Mouse (Mus musculus) limb, embryonic 12.5 days (tissue): ENCODE data around the gene Helq. TPM values are rescaled to one million over a fixed set of nuclear protein-coding genes. Genes with fewer than 3 reads are reported as not detected.

ENCODE experiments used
- ATAC-seq: fragments of 200-750 bp; cut with Nextera tagmentation; 2 replicates; pipeline ENCODE4 v1.8.0; 2017; ENCODE audit warnings: low read depth, moderate TSS enrichment; ENCODE audit not compliant: insufficient number of reproducible peaks, insufficient read depth, low FRiP score, low TSS enrichment
- H3K27ac ChIP-seq: fragments of 300-500 bp; sonication (generic); 2 replicates; pipeline ENCODE4 v1.5.1; 2016; ENCODE audit warnings: mild to moderate bottlenecking, moderate library complexity
- H3K27me3 ChIP-seq: fragments of 300-500 bp; sonication (generic); 2 replicates; pipeline ENCODE4 v1.6.1; 2016; ENCODE audit warnings: mild to moderate bottlenecking, moderate library complexity
- H3K36me3 ChIP-seq: fragments of 300-500 bp; sonication (generic); 2 replicates; pipeline ENCODE4 v1.6.1; 2016; ENCODE audit warnings: mild to moderate bottlenecking, moderate library complexity
- H3K4me1 ChIP-seq: fragments of 300-500 bp; sonication (generic); replicated peaks from 2 replicates; pipeline ENCODE4 v1.6.1; 2016
- H3K4me2 ChIP-seq: fragments of 300-500 bp; sonication (generic); 2 replicates; pipeline ENCODE4 v1.6.1; 2016; ENCODE audit warnings: mild to moderate bottlenecking, moderate library complexity
- H3K4me3 ChIP-seq: fragments of 300-500 bp; sonication (generic); replicated peaks from 2 replicates; pipeline ENCODE4 v1.5.1; 2016; ENCODE audit warnings: mild to moderate bottlenecking
- H3K9ac ChIP-seq: fragments of 300-500 bp; sonication (generic); replicated peaks from 2 replicates; pipeline ENCODE4 v1.6.1; 2016; ENCODE audit warnings: mild to moderate bottlenecking, moderate library complexity
- H3K9me3 ChIP-seq: fragments of 300-500 bp; sonication (generic); 2 replicates; pipeline ENCODE4 v1.6.1; 2016; ENCODE audit warnings: mild to moderate bottlenecking, moderate library complexity
- WGBS: fragments of 180-500 bp; shearing (Covaris S2); methylation state at CpG from one replicate; pipeline ENCODE4 v1.1.7; 2016; 5-methylcytosine and 5-hydroxymethylcytosine counted together
- polyA plus RNA-seq: library from polyadenylated mRNA; unstranded; fragments of >200 nt; fragmentation: Nextera tagmentation; extraction: Ambion mirVana; gene quantifications from 2 replicates; pipeline ENCODE4 v1.2.1, GENCODE M21; 2016

The Helq gene
- polyA plus RNA-seq, 1 experiment from 2014 or later = 26.6 TPM

GRCm38 (mm10) chr5:100779002-100779401, 19.4 kb downstream of the Helq start:
- no peak overlapping the region for H3K4me3 ChIP-seq
- H3K9me3 ChIP-seq = no peaks in the 10 kb centered on the region
- no peaks in the 10 kb centered on the region for H3K27me3 ChIP-seq
- peaks cover 76% of the 10 kb centered on the region for H3K36me3 ChIP-seq
- no peak overlapping the region for H3K9ac ChIP-seq
- no peak overlapping the region for H3K27ac ChIP-seq
- no peaks in the 10 kb centered on the region for H3K4me1 ChIP-seq
- 92% methylated on average over 13 of the region's 13 CpGs for WGBS
- H3K4me2 ChIP-seq = no peak overlapping the region
- no peak for ATAC-seq

- WGBS = 94% methylated on average over 5 of the region's 5 CpGs
Measured at GRCm38 (mm10) chr5:100776900-100777299, 21.5 kb downstream of the Helq start.

GRCm38 (mm10) chr5:100775778-100776404, 22.5 kb downstream of the Helq start:
- H3K4me3 ChIP-seq = no peak overlapping the region
- no peaks in the 10 kb centered on the region for H3K9me3 ChIP-seq
- H3K27ac ChIP-seq = no peak overlapping the region
- no peak overlapping the region for H3K9ac ChIP-seq
- 88% methylated on average over 13 of the region's 13 CpGs for WGBS
- ATAC-seq = no peak
- H3K27me3 ChIP-seq = no peaks in the 10 kb centered on the region
- H3K36me3 ChIP-seq = peaks cover 74% of the 10 kb centered on the region
- H3K4me1 ChIP-seq = no peaks in the 10 kb centered on the region
- H3K4me2 ChIP-seq = no peak overlapping the region

More at GRCm38 (mm10) chr5:100776900-100777299, 21.5 kb downstream of the Helq start:
- Histone ChIP-seq H3K9ac (no peak overlapping the region), H3K27ac (no peak overlapping the region), H3K4me3 (no peak overlapping the region), H3K36me3 (peaks cover 74% of the 10 kb centered on the region), H3K9me3 (no peaks in the 10 kb centered on the region), H3K4me1 (no peaks in the 10 kb centered on the region), H3K27me3 (no peaks in the 10 kb centered on the region), H3K4me2 (no peak overlapping the region)
- no peak for ATAC-seq

DNA sequence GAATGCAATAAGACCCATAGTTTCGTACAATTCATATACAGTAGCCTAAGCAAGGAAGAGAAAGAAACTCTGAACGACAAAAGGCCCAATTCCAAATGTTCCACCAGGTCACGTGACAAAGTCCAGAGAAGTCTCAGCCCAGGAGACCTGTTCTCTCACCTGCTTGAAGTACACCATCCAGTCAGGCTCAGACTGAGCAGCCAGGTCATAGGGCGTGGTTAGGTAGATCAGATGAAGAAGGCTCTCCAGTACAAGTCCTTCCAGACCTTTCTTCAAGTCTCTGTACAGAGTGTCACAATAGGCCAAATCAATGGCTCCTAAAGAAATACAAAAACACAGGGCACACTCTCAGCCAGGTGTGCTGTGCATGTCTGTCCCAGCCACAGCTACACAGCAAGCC, 26.8 kb downstream of the Helq start:
- 93% methylated on average over 4 of the region's 4 CpGs for WGBS
- H3K27me3 ChIP-seq = no peaks in the 10 kb centered on the region
- H3K4me1 ChIP-seq = no peaks in the 10 kb centered on the region
- H3K36me3 ChIP-seq = peaks cover 82% of the 10 kb centered on the region
- H3K9ac ChIP-seq = no peak overlapping the region
- no peak overlapping the region for H3K4me3 ChIP-seq
- no peaks in the 10 kb centered on the region for H3K9me3 ChIP-seq
- no peak overlapping the region for H3K4me2 ChIP-seq
- no peak for ATAC-seq
- no peak overlapping the region for H3K27ac ChIP-seq

- Histone ChIP-seq H3K36me3 (peaks cover 90% of the 10 kb centered on the region), H3K27ac (no peak overlapping the region), H3K27me3 (no peaks in the 10 kb centered on the region), H3K4me3 (no peak overlapping the region), H3K4me1 (no peaks in the 10 kb centered on the region), H3K9me3 (no peaks in the 10 kb centered on the region), H3K4me2 (no peak overlapping the region), H3K9ac (no peak overlapping the region)
- no peak for ATAC-seq
- 90% methylated on average over 7 of the region's 7 CpGs for WGBS
Measured at GRCm38 (mm10) chr5:100766026-100766425, 32.4 kb downstream of the Helq start.

GRCm38 (mm10) chr5:100761736-100762135, 36.7 kb downstream of the Helq start:
- WGBS = 91% methylated on average over 7 of the region's 7 CpGs
- H3K9me3 ChIP-seq = peaks cover 9% of the 10 kb centered on the region; the same call in 1 of the 2 replicates
- no peak for ATAC-seq
- H3K4me2 ChIP-seq = no peak overlapping the region
- no peaks in the 10 kb centered on the region for H3K27me3 ChIP-seq
- H3K36me3 ChIP-seq = peaks cover 56% of the 10 kb centered on the region
- H3K27ac ChIP-seq = no peak overlapping the region
- H3K4me3 ChIP-seq = no peak overlapping the region
- no peak overlapping the region for H3K9ac ChIP-seq
- no peaks in the 10 kb centered on the region for H3K4me1 ChIP-seq

- WGBS = 89% methylated on average over 10 of the region's 10 CpGs
- Histone ChIP-seq H3K9me3 (peaks cover 9% of the 10 kb centered on the region; the same call in 1 of the 2 replicates), H3K27ac (no peak overlapping the region), H3K9ac (no peak overlapping the region), H3K36me3 (peaks cover 41% of the 10 kb centered on the region), H3K4me2 (no peak overlapping the region), H3K4me1 (no peaks in the 10 kb centered on the region), H3K27me3 (no peaks in the 10 kb centered on the region), H3K4me3 (no peak overlapping the region)
- ATAC-seq = no peak
Measured at GRCm38 (mm10) chr5:100760049-100760663, 38.2 kb downstream of the Helq start.

GRCm38 (mm10) chr5:100758121-100758520, 40.3 kb downstream of the Helq start:
- Histone ChIP-seq H3K4me3 (no peak overlapping the region), H3K27ac (no peak overlapping the region), H3K27me3 (no peaks in the 10 kb centered on the region), H3K9me3 (peaks cover 9% of the 10 kb centered on the region; the same call in 1 of the 2 replicates), H3K9ac (no peak overlapping the region), H3K4me2 (no peak overlapping the region), H3K4me1 (no peaks in the 10 kb centered on the region), H3K36me3 (peaks cover 20% of the 10 kb centered on the region)
- no peak for ATAC-seq
- WGBS = 93% methylated on average over 5 of the region's 5 CpGs

DNA sequence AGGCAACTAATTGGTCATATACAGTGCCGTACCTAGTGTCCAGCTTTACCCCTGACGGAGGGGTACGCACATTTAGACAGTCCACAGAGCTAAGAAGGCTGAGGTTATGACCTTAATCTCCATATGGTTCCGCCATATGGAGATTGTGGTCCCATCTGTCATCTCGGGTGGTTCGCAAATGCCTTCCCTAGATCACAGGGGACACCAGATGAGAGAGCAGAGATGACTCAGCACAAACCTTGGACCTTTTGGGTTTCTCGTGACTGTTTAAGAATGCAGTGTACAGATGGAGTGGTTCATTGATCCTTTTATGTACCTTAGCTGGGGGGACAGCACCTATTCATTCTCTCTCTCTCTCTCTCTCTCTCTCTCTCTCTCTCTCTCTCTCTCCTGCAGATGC, 45.0 kb downstream of the Helq start:
- Histone ChIP-seq H3K9ac (no peak overlapping the region), H3K27ac (no peak overlapping the region), H3K36me3 (no peaks in the 10 kb centered on the region), H3K9me3 (peaks cover 9% of the 10 kb centered on the region; the same call in 1 of the 2 replicates), H3K4me3 (no peak overlapping the region), H3K4me2 (no peak overlapping the region), H3K27me3 (no peaks in the 10 kb centered on the region), H3K4me1 (no peaks in the 10 kb centered on the region)
- WGBS = 67% methylated on average over 7 of the region's 7 CpGs
- ATAC-seq = no peak

DNA sequence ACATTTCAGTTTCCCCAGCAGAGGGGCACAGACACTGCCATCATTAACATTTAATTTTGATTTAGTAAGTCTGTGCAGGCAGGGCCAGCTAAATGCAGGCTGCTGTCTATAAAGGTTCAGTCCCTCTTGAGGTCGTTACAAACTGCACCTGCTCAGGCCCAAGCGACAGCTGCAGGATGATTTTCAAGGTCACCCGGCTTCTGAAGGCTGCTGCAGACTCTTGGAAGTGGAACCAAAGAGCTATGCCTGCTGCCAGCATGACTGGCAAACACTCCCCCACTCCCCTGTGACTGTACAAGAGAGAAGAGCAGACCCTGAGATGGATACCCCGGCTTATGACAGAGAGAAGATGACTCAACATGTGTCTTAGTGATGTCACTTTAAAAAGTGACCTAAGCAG, 46.7 kb downstream of the Helq start:
- WGBS = 55% methylated on average over 4 of the region's 4 CpGs

DNA sequence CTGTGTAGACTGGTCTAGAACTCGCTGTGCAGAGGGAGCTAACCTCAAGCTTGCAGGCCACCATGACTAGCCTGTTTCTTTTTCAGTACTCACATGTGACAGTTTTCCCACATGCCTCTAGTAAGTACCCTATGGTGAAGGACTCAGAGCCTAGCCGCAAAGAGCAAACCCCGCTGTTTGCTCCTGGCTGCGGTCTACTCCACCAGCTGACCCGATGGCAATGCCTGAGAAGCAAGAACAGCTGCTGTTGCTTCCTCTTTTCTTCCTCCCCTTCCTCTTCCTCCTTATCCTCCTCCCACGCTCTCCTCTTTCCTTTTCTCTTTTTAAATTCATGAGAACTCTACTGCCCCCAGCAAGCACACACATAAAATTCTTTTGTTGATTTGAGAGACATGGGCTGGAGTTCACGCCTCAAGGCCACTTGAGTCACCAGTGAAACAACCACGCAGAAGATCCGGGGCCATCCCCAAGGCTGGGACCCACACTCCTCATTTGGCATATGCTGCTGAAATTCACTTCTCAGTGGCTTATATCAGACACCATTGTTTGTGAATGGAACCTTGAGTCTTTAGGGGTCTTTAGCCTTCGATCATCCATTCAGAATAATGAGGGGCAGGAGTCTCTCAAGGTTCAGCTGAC, 47.7 kb downstream of the Helq start:
- Histone ChIP-seq H3K4me2 (no peak overlapping the region), H3K9ac (no peak overlapping the region), H3K4me3 (no peak overlapping the region), H3K27ac (no peak overlapping the region), H3K36me3 (no peaks in the 10 kb centered on the region), H3K9me3 (no peaks in the 10 kb centered on the region), H3K4me1 (no peaks in the 10 kb centered on the region), H3K27me3 (no peaks in the 10 kb centered on the region)
- 82% methylated on average over 10 of the region's 10 CpGs for WGBS
- no peak for ATAC-seq

More for the DNA sequence above, 46.7 kb downstream of the Helq start:
- Histone ChIP-seq H3K27me3 (no peaks in the 10 kb centered on the region), H3K9me3 (no peaks in the 10 kb centered on the region), H3K9ac (no peak overlapping the region), H3K4me2 (no peak overlapping the region), H3K27ac (no peak overlapping the region), H3K36me3 (no peaks in the 10 kb centered on the region), H3K4me3 (no peak overlapping the region), H3K4me1 (no peaks in the 10 kb centered on the region)
- ATAC-seq = no peak
